Mouse (Mus musculus) ES-E14 (cell line): ENCODE results near the gene Trappc3. TPM values are rescaled to one million over a fixed set of nuclear protein-coding genes. Genes with fewer than 3 reads are reported as not detected.
"Not testable (repeated sequence)": the region's sequence is repeated elsewhere in the genome, so short reads cannot be mapped to it uniquely, and the experiment has no call there.

Experiments used
- DNase-seq: peaks from one replicate; pipeline ENCODE4 v3.0.0-alpha.2; 2013; ENCODE audit warnings: low read depth, low spot score
- H3K27ac ChIP-seq: 2 replicates; pipeline ENCODE4 v1.5.1; 2012; ENCODE audit warnings: low read depth, mild to moderate bottlenecking, low read length, moderate library complexity, mixed read lengths; ENCODE audit not compliant: poor library complexity, insufficient read depth, severe bottlenecking
- H3K36me3 ChIP-seq: 2 replicates; pipeline ENCODE4 v1.6.1; 2012; ENCODE audit warnings: mild to moderate bottlenecking, low read length, moderate library complexity, mixed read lengths; ENCODE audit not compliant: control insufficient read depth, poor library complexity, insufficient read depth, severe bottlenecking
- H3K4me1 ChIP-seq, 2 experiments: fragments of 150-350 bp in 1 of 2; sonication (generic) in 1 of 2; 2 replicates each; pipeline ENCODE4 v1.6.1; 2012; ENCODE audit warnings: low read length in 2 of 2, mild to moderate bottlenecking in 1 of 2, mixed read lengths in 1 of 2; ENCODE audit not compliant: control insufficient read depth in 2 of 2, insufficient read depth in 2 of 2, poor library complexity in 1 of 2
- H3K4me3 ChIP-seq, 2 experiments: fragments of 150-350 bp in 1 of 2; sonication (generic) in 1 of 2; 2 replicates each; pipeline ENCODE4 v1.5.1; 2012; ENCODE audit warnings: low read length in 2 of 2, low read depth in 1 of 2, mild to moderate bottlenecking in 1 of 2, mixed read lengths in 1 of 2; ENCODE audit not compliant: insufficient read depth in 1 of 2, poor library complexity in 1 of 2, severe bottlenecking in 1 of 2
- H3K9ac ChIP-seq: 2 replicates; pipeline ENCODE4 v1.6.1; 2012; ENCODE audit warnings: low read depth, mild to moderate bottlenecking, low read length, mixed read lengths; ENCODE audit not compliant: poor library complexity, insufficient read depth, severe bottlenecking
- H3K9me3 ChIP-seq: fragments of 150-350 bp; sonication (generic); 2 replicates; pipeline ENCODE4 v1.6.1; 2012; ENCODE audit warnings: low read depth, mild to moderate bottlenecking, low read length; ENCODE audit not compliant: control insufficient read depth, insufficient read depth
- CHD2 ChIP-seq: IDR thresholded peaks from 2 replicates; pipeline ENCODE4 v1.6.1; 2014; ENCODE audit warnings: mild to moderate bottlenecking, low read depth, low read length, inconsistent platforms
- HCFC1 ChIP-seq: IDR thresholded peaks from 2 replicates; pipeline ENCODE4 v1.6.1; 2012; ENCODE audit warnings: low read length, inconsistent platforms, borderline replicate concordance; ENCODE audit not compliant: insufficient read depth
- MAFK ChIP-seq: IDR thresholded peaks from 2 replicates; pipeline ENCODE4 v1.6.1; 2014; ENCODE audit warnings: mild to moderate bottlenecking, low read depth, low read length, inconsistent platforms; ENCODE audit not compliant: insufficient read depth
- ZC3H11A ChIP-seq: IDR thresholded peaks from 2 replicates; pipeline ENCODE4 v1.6.1; 2012; ENCODE audit warnings: low read depth, mild to moderate bottlenecking, inconsistent platforms, low read length, borderline replicate concordance
- ZNF384 ChIP-seq: IDR thresholded peaks from 2 replicates; pipeline ENCODE4 v1.6.1; 2012; ENCODE audit warnings: low read depth, low read length, inconsistent platforms
- in situ Hi-C, 2 experiments: fragments of 600-800 bp; cut with MboI; formaldehyde crosslinking; loops; one replicate each; pipeline ENCODE4 v1.15.1; 2025; ENCODE audit warnings: low sequenced_read_pairs in 2 of 2, inconsistent platforms in 1 of 2; ENCODE audit not compliant: unreplicated experiment in 2 of 2
- total RNA-seq: library from RNA; depleted of rRNA; stranded (reverse); fragments of 300-350 nt; gene quantifications from 2 replicates; pipeline ENCODE4 v1.2.3, GENCODE M21; 2012; rRNA removed

Gene Trappc3
- 54.8 and 54.9 TPM in 2 replicates for total RNA-seq

DNA sequence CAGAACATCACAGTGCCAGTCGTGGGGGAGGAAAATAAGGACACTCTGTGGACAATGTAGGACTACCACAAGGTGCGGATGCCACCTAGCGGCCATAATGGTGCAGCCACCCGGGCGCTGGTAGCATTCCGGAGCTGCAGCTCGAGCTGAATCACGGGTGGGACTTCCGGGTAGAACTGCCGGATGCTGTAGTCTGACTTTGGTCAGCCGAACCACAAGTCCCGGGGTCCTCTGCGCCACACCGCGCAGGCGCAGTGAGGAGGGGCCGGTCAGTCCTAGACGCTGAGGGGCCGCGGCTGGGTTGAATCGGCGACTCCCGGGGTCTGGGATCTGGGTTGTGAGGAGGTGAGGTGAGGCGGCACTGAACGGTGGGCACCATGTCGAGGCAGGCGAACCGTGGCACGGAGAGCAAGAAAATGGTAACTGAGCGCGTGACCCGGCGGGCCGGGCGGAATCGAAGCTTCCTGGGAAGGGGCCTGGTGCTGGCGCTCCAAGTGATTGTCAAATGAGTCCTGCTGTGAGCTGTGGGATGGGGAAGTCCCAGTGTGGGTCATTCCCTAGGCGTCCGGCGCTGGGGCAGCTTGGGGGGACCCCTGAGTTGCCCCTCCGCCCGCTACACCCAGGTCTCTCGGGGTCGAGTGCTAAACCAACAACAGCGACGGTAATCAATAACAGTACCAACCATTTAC lies at the start of gene Trappc3:
Trappc3 (plus strand) TSS at position 207 of the 689 bp plus-strand sequence.
- peak within 1 kb of the TSS; percentile 81 to 91 for H3K4me3 ChIP-seq
- peak within 1 kb of the TSS; percentile 86 for H3K9ac ChIP-seq
- DNase-seq: peak; percentile 93
- no peak for TF ChIP-seq CHD2
- TF ChIP-seq HCFC1: peak; percentile 95
- peak; percentile 88 for TF ChIP-seq ZC3H11A
- TF ChIP-seq ZNF384: no peak
- TF ChIP-seq MAFK: no peak
- 0 out of 2 replicates have a peak within 1 kb of the TSS, but pooled peaks have one; percentile 54 for H3K27ac ChIP-seq
- H3K4me1 ChIP-seq: peaks cover 6 to 15% of the 10 kb centered on the region in 2 experiments; a peak in 3 of 4 replicates
- in situ Hi-C loops: no loop called here
- no peaks in the 10 kb centered on the region for H3K36me3 ChIP-seq
- H3K9me3 ChIP-seq: no peaks in the 10 kb centered on the region

DNA sequence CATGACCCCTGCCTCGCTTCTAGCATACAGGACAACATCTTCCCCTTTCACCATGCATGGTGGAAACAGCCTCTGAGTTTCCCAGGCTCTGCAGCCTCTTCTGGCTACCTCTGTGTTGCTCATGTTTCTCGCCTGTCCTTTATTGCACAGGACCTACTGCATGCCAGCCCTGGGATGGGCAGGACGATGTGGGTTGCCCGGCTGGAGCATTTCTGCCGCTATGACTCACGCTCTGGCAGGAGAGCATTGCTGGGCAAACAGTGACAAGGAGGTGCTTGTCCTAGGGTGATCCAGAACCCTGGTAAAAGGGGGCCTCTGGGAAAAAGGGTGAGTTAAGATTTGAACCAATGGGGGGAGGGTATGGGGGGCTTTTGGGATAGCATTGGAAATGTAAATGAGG lies 44.4 kb upstream of the Trappc3 start:
- DNase-seq: no peak
- Histone ChIP-seq H3K4me1 (no peaks in the 10 kb centered on the region), H3K4me3 (no peak overlapping the region), H3K9me3 (no peaks in the 10 kb centered on the region), H3K9ac (no peak overlapping the region), H3K27ac (no peak overlapping the region), H3K36me3 (no peaks in the 10 kb centered on the region)
- TF ChIP-seq HCFC1 (no peak), ZNF384 (no peak), ZC3H11A (no peak), CHD2 (no peak), MAFK (no peak)
- in situ Hi-C loops: no loop called here

DNA sequence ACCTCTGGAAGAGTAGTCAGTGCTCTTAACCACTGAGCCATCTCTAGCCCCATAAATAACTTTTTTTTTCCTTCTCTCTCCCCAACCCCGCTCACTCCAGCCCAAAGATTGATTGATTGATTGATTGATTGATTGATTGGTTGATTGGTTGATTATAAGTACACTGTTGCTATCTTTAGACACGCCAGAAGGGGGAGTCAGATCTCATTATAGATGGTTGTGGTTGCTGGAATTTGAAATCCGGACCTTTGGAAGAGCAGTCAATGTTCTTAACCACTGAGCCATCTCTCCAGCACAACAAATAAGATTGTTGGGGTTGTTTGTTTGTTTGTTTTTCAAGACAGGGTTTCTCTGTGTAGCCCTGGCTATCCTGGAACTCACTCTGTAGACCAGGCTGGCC lies 42.6 kb upstream of the Trappc3 start:
- H3K4me3 ChIP-seq, H3K9me3 ChIP-seq, H3K4me1 ChIP-seq, H3K36me3 ChIP-seq, in situ Hi-C loops, H3K27ac ChIP-seq, DNase-seq, H3K9ac ChIP-seq: not testable (repeated sequence)

DNA sequence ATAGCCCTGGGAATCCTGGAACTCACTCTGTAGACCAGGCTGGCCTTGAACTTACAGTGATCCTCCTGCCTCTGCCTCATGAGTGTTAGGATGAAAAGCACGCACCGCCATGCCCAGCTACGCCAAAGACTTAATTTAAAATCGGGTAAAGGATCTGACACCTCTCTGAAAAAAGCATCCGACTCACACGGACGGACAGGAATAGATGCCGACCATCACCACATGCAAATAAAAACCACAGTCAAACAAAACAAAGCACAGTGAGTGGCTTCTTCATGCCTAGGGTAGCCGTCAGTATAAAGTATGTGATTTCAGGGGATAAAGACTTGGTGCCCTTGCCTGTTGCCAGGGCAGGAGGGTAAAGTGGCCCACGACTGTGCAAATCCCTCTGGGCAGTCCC lies 42.1 kb upstream of the Trappc3 start:
- no peaks in the 10 kb centered on the region for H3K4me1 ChIP-seq
- no peak for DNase-seq
- TF ChIP-seq ZNF384 (no peak), CHD2 (no peak), ZC3H11A (no peak), HCFC1 (no peak), MAFK (no peak)
- no peak overlapping the region for H3K9ac ChIP-seq
- H3K9me3 ChIP-seq: no peaks in the 10 kb centered on the region
- in situ Hi-C loops: loop anchor here (5.0 to 10.0 kb wide), 2 partner anchors 85 to 87 kb away; no protein-coding TSS in a partner anchor
- no peaks in the 10 kb centered on the region for H3K36me3 ChIP-seq
- no peak overlapping the region for H3K4me3 ChIP-seq
- H3K27ac ChIP-seq: no peak overlapping the region
